Mouse (Mus musculus): ENCODE measurements around the gene Nelfa.

- TF ChIP-seq CTCF (IDR thresholded peaks at IDR 0.05; ENCODE audit: extremely low read depth, insufficient read depth, low read length) (no peak), POLR2A (IDR thresholded peaks at IDR 0.05; ENCODE audit: extremely low read depth, insufficient read depth, low read length) (no peak)
Measured at GRCm38 (mm10) chr5:33922566-33922965, 13.6 kb downstream of the Nelfa start.

Data from cortical plate, adult 2 months (tissue).